Mouse (Mus musculus) heart, adult 2 months (tissue): ENCODE results near the gene Brk1.

Experiments
- CTCF ChIP-seq: fragments of 200-600 bp; IDR thresholded peaks from 2 replicates; pipeline ENCODE4 v1.8.1; 2022; ENCODE audit warnings: antibody characterized with exemption, mild to moderate bottlenecking, moderate library complexity
- EP300 ChIP-seq: fragments of 200-500 bp; IDR thresholded peaks from 2 replicates; pipeline ENCODE4 v1.6.1; 2011; ENCODE audit warnings: low read depth, low read length, control low read depth; ENCODE audit not compliant: insufficient read depth

DNA sequence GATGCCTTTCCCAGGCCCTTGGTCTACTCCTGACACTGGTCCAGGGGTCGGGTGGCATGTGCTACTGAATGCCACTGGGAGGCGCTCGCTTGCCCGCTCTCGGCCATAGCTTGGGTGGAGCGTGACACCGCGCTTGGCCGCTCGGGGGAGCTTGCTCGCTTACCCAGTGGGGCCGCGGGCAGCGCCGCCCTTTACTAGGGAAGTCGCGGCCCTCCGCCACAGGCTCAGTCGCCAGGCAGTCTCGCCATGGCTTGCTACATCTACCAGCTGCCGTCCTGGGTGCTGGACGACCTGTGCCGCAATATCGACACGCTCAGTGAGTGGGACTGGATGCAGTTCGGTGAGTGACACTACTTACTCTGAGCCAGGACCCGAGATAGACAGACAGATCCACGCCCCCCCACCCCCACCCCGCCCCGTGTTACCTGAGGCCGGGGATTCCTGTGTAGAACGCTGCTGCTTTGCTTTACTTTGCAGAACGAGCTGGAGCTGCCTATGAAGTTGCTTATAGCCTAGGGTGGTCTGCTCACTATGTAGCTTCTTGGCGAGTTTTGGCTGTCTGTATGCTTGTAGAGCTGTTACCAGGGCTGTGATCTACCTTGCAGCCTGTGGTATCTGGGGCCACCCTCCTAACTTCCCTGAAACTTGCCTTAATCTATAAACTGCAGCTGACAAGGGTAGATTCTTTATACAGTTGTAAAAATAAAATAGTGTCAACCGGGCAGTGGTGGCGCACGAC, 33.9 kb downstream of the Brk1 start, which contains the start of gene Irak2:
- TF ChIP-seq CTCF (no peak; the same call in none of the 2 replicates), EP300 (peak; percentile 90; the same call in 1 of the 2 replicates)
